26 mouse cellular contexts compared by ENCODE assay signal in genomic region chr5:111032687-111033295, GRCm38 (mm10).
DNase-seq lines count a peak whose midpoint lies in the region; ATAC-seq and TF ChIP-seq lines count a peak whose summit lies in the region.
"Had no signal": no experiment of that assay in that cellular context is flagged by ENCODE, and none has a peak within 500 bp of the region (broad histone marks: within the 10 kb centered on the region; RNA-seq: fewer than 3 reads in every experiment).

No protein-coding gene starts in this region.

- no peak overlapping the region for H3K4me3 ChIP-seq in embryonic facial prominence, embryonic 14.5 days (ENCODE audit: low read depth, low read length)
- H3K4me3 ChIP-seq in embryonic facial prominence, embryonic 10.5 days = no peak overlapping the region
- no peak overlapping the region for H3K4me3 ChIP-seq in hindbrain, embryonic 15.5 days
- H3K4me3 ChIP-seq in hindbrain, embryonic 14.5 days (replicated peaks; ENCODE audit: low read length) = no peak overlapping the region
- H3K4me3 ChIP-seq in embryonic fibroblast, embryonic 13.5 days (ENCODE audit: insufficient read depth, low read length) = no peak overlapping the region
- H3K4me3 ChIP-seq: heart, adult 2 months; heart, embryonic 13.5 days; hindbrain, embryonic 12.5 days; intestine, embryonic 15.5 days; midbrain, embryonic 15.5 days; myocyte; stomach, embryonic 15.5 days had no signal

- 56% methylated on average over 10 of the region's 10 CpGs for WGBS in embryonic facial prominence, embryonic 14.5 days
- 81% methylated on average over 10 of the region's 10 CpGs for WGBS in embryonic facial prominence, embryonic 10.5 days
- 78% methylated on average over 10 of the region's 10 CpGs for WGBS in hindbrain, embryonic 15.5 days
- 71% methylated on average over 10 of the region's 10 CpGs for WGBS in hindbrain, embryonic 14.5 days

- H3K36me3 ChIP-seq in embryonic facial prominence, embryonic 14.5 days (ENCODE audit: control insufficient read depth, insufficient read depth, low read length) = no peaks in the 10 kb centered on the region
- peaks cover 6% of the 10 kb centered on the region for H3K36me3 ChIP-seq in embryonic facial prominence, embryonic 10.5 days (replicated peaks)
- no peaks in the 10 kb centered on the region for H3K36me3 ChIP-seq in hindbrain, embryonic 15.5 days
- no peaks in the 10 kb centered on the region for H3K36me3 ChIP-seq in hindbrain, embryonic 14.5 days (replicated peaks; ENCODE audit: control insufficient read depth, insufficient read depth)
- H3K36me3 ChIP-seq: hindbrain, embryonic 12.5 days; intestine, embryonic 15.5 days; midbrain, embryonic 15.5 days; stomach, embryonic 15.5 days had no signal

- no peak overlapping the region for H3K9ac ChIP-seq in embryonic facial prominence, embryonic 14.5 days (ENCODE audit: low read depth, low read length)
- no peak overlapping the region for H3K9ac ChIP-seq in hindbrain, embryonic 15.5 days
- H3K9ac ChIP-seq in hindbrain, embryonic 14.5 days = no peak overlapping the region
- H3K9ac ChIP-seq: heart, embryonic 13.5 days; hindbrain, embryonic 12.5 days; intestine, embryonic 15.5 days; midbrain, embryonic 15.5 days; stomach, embryonic 15.5 days had no signal

- peak; percentile 26 for DNase-seq in embryonic facial prominence, embryonic 14.5 days (ENCODE audit: low spot score)
- DNase-seq in embryonic facial prominence, embryonic 10.5 days (ENCODE audit: low spot score) = no peak
- DNase-seq in hindbrain, embryonic 14.5 days (ENCODE audit: low spot score) = no peak
- peak; percentile 58 for DNase-seq in 3134 (ENCODE audit: extremely low read depth, insufficient read length, low spot score)
- DNase-seq in frontal cortex, postnatal 10 days (ENCODE audit: low spot score in 2 of 2) = no peak
- DNase-seq in thymus, postnatal 36 days = no peak
- DNase-seq: adrenal gland, adult 2 months; cerebellum, adult 11 months; cerebellum, postnatal 10 days; gastrocnemius, postnatal 25 days; heart, adult 2 months; heart, postnatal 14 days; kidney, adult 8-10 months; kidney, postnatal 14 days; right cerebral cortex, adult 18-20 months; thymus, postnatal 25 days had no signal

- no peak for ATAC-seq in embryonic facial prominence, embryonic 14.5 days (ENCODE audit: low read depth)
- ATAC-seq in hindbrain, embryonic 15.5 days (ENCODE audit: low FRiP score, low read depth) = no peak
- no peak for ATAC-seq in hindbrain, embryonic 14.5 days (ENCODE audit: low FRiP score)
- ATAC-seq: CD4-positive, CD25-positive, alpha-beta regulatory T cell, adult 4 months; intestine, embryonic 15.5 days; midbrain, embryonic 15.5 days; Patski had no signal

- TF ChIP-seq CTCF in embryonic fibroblast, embryonic 13.5 days (IDR thresholded peaks at IDR 0.05; ENCODE audit: borderline replicate concordance, insufficient read depth, low read length) = no peak

- H3K27me3 ChIP-seq in embryonic facial prominence, embryonic 14.5 days (replicated peaks; ENCODE audit: control insufficient read depth, insufficient read depth, low read length) = no peaks in the 10 kb centered on the region
- H3K27me3 ChIP-seq in embryonic facial prominence, embryonic 10.5 days (replicated peaks; ENCODE audit: low read depth, poor library complexity, severe bottlenecking) = no peaks in the 10 kb centered on the region
- no peaks in the 10 kb centered on the region for H3K27me3 ChIP-seq in hindbrain, embryonic 15.5 days
- no peaks in the 10 kb centered on the region for H3K27me3 ChIP-seq in hindbrain, embryonic 14.5 days (ENCODE audit: control insufficient read depth, insufficient read depth, low read length)
- H3K27me3 ChIP-seq: heart, embryonic 13.5 days; hindbrain, embryonic 12.5 days; intestine, embryonic 15.5 days; midbrain, embryonic 15.5 days; Patski; stomach, embryonic 15.5 days had no signal

- H3K27ac ChIP-seq in embryonic facial prominence, embryonic 14.5 days (replicated peaks; ENCODE audit: low read depth, low read length) = no peak overlapping the region
- no peak overlapping the region for H3K27ac ChIP-seq in embryonic facial prominence, embryonic 10.5 days (replicated peaks)
- 0 out of 2 replicates have a peak overlapping the region, but pooled peaks have one; percentile 3 for H3K27ac ChIP-seq in hindbrain, embryonic 15.5 days (replicated peaks)
- no peak overlapping the region for H3K27ac ChIP-seq in hindbrain, embryonic 14.5 days
- peak overlapping the region; percentile 76 for H3K27ac ChIP-seq in embryonic fibroblast, embryonic 13.5 days (ENCODE audit: insufficient read depth, low read length)
- H3K27ac ChIP-seq: heart, adult 2 months; heart, embryonic 13.5 days; hindbrain, embryonic 12.5 days; intestine, embryonic 15.5 days; midbrain, embryonic 15.5 days; stomach, embryonic 15.5 days had no signal

- no peak overlapping the region for H3K4me2 ChIP-seq in embryonic facial prominence, embryonic 14.5 days (ENCODE audit: low read depth, low read length)
- no peak overlapping the region for H3K4me2 ChIP-seq in hindbrain, embryonic 15.5 days
- H3K4me2 ChIP-seq in hindbrain, embryonic 14.5 days (replicated peaks) = no peak overlapping the region
- H3K4me2 ChIP-seq: heart, embryonic 13.5 days; hindbrain, embryonic 12.5 days; intestine, embryonic 15.5 days; midbrain, embryonic 15.5 days; stomach, embryonic 15.5 days had no signal

- TF ChIP-seq POLR2A in embryonic fibroblast, embryonic 13.5 days (IDR thresholded peaks at IDR 0.05; ENCODE audit: low read depth, low read length) = no peak

- peaks cover 27% of the 10 kb centered on the region for H3K4me1 ChIP-seq in embryonic facial prominence, embryonic 14.5 days (ENCODE audit: control insufficient read depth, insufficient read depth, low read length)
- peaks cover 28% of the 10 kb centered on the region for H3K4me1 ChIP-seq in embryonic facial prominence, embryonic 10.5 days
- H3K4me1 ChIP-seq in hindbrain, embryonic 15.5 days (replicated peaks) = peaks cover 40% of the 10 kb centered on the region
- H3K4me1 ChIP-seq in hindbrain, embryonic 14.5 days (replicated peaks; ENCODE audit: control insufficient read depth, insufficient read depth, low read length) = peaks cover 33% of the 10 kb centered on the region
- peaks cover 8% of the 10 kb centered on the region for H3K4me1 ChIP-seq in embryonic fibroblast, embryonic 13.5 days (ENCODE audit: control insufficient read depth, insufficient read depth, low read length)

- H3K9me3 ChIP-seq in embryonic facial prominence, embryonic 14.5 days (ENCODE audit: control insufficient read depth, low read length) = no peaks in the 10 kb centered on the region
- no peaks in the 10 kb centered on the region for H3K9me3 ChIP-seq in embryonic facial prominence, embryonic 10.5 days
- no peaks in the 10 kb centered on the region for H3K9me3 ChIP-seq in hindbrain, embryonic 15.5 days
- no peaks in the 10 kb centered on the region for H3K9me3 ChIP-seq in hindbrain, embryonic 14.5 days (ENCODE audit: control insufficient read depth, low read length)
- H3K9me3 ChIP-seq: heart, embryonic 13.5 days; hindbrain, embryonic 12.5 days; intestine, embryonic 15.5 days; midbrain, embryonic 15.5 days; stomach, embryonic 15.5 days had no signal

Comparison
In these comparisons a context has a peak if more than half of its experiments do, and no peak if none do; other contexts are left out.
1. DNase-seq: peak in embryonic facial prominence, embryonic 14.5 days (single experiment) and 3134 (single experiment); none in embryonic facial prominence, embryonic 10.5 days (single experiment), hindbrain, embryonic 14.5 days (single experiment), frontal cortex, postnatal 10 days (0 of 2) and thymus, postnatal 36 days (0 of 2).
2. H3K27ac ChIP-seq: peak in hindbrain, embryonic 15.5 days (single experiment) and embryonic fibroblast, embryonic 13.5 days (single experiment); none in embryonic facial prominence, embryonic 14.5 days (single experiment), embryonic facial prominence, embryonic 10.5 days (single experiment) and hindbrain, embryonic 14.5 days (single experiment).